Mouse (Mus musculus) heart, embryonic 15.5 days (tissue): ENCODE data around the gene Mpz. TPM values are rescaled to one million over a fixed set of nuclear protein-coding genes. Genes with fewer than 3 reads are reported as not detected.

Source experiments
- ATAC-seq: fragments of 200-750 bp; cut with Nextera tagmentation; replicated peaks from 2 replicates; pipeline ENCODE4 v1.8.0; 2017; ENCODE audit warnings: low read depth, moderate TSS enrichment; ENCODE audit not compliant: insufficient number of reproducible peaks, insufficient read depth, low FRiP score
- H3K27ac ChIP-seq: fragments of 300-500 bp; sonication (generic); 2 replicates; pipeline ENCODE4 v1.5.1; 2015; ENCODE audit warnings: mild to moderate bottlenecking, inconsistent platforms
- H3K27me3 ChIP-seq: fragments of 300-500 bp; sonication (generic); 2 replicates; pipeline ENCODE4 v1.6.1; 2015; ENCODE audit warnings: inconsistent platforms
- H3K36me3 ChIP-seq: fragments of 300-500 bp; sonication (generic); 2 replicates; pipeline ENCODE4 v1.6.1; 2015; ENCODE audit warnings: mild to moderate bottlenecking, inconsistent platforms
- H3K4me1 ChIP-seq: fragments of 300-500 bp; sonication (generic); replicated peaks from 2 replicates; pipeline ENCODE4 v1.6.1; 2015; ENCODE audit warnings: inconsistent platforms
- H3K4me2 ChIP-seq: fragments of 300-500 bp; sonication (generic); 2 replicates; pipeline ENCODE4 v1.6.1; 2015; ENCODE audit warnings: inconsistent platforms, mild to moderate bottlenecking, moderate library complexity
- H3K4me3 ChIP-seq: fragments of 300-500 bp; sonication (generic); 2 replicates; pipeline ENCODE4 v1.5.1; 2015; ENCODE audit warnings: mild to moderate bottlenecking, inconsistent platforms
- H3K9ac ChIP-seq: fragments of 300-500 bp; sonication (generic); 2 replicates; pipeline ENCODE4 v1.6.1; 2015; ENCODE audit warnings: mild to moderate bottlenecking, inconsistent platforms
- H3K9me3 ChIP-seq: fragments of 300-500 bp; sonication (generic); replicated peaks from 2 replicates; pipeline ENCODE4 v1.6.1; 2016; ENCODE audit warnings: inconsistent platforms
- WGBS: fragments of 180-500 bp; shearing (Covaris S2); methylation state at CpG from one replicate; pipeline ENCODE4 v1.1.7; 2015; ENCODE audit warnings: mixed read lengths; 5-methylcytosine and 5-hydroxymethylcytosine counted together
- polyA plus RNA-seq: library from polyadenylated mRNA; unstranded; fragments of >200 nt; fragmentation: Nextera tagmentation; extraction: Ambion mirVana; gene quantifications from 2 replicates; pipeline ENCODE4 v1.2.1, GENCODE M21; 2015

Mpz gene
- polyA plus RNA-seq, 1 experiment from 2014 or later: 0.63 TPM

GRCm38 (mm10) chr1:171203471-171204248 is 53.1 kb downstream of the Mpz start:
- ATAC-seq: no peak
- no peak overlapping the region for H3K4me3 ChIP-seq
- 55% methylated on average over 9 of the region's 11 CpGs for WGBS

GRCm38 (mm10) chr1:171204249-171204644 is 53.7 kb downstream of the Mpz start:
- Histone ChIP-seq H3K27me3 (no peaks in the 10 kb centered on the region), H3K36me3 (no peaks in the 10 kb centered on the region), H3K4me3 (no peak overlapping the region), H3K4me2 (no peak overlapping the region), H3K9ac (no peak overlapping the region), H3K4me1 (no peaks in the 10 kb centered on the region), H3K9me3 (no peaks in the 10 kb centered on the region), H3K27ac (no peak overlapping the region)
- WGBS: 58% methylated on average over 7 of the region's 7 CpGs
- ATAC-seq: no peak

More at GRCm38 (mm10) chr1:171203471-171204248, 53.1 kb downstream of the Mpz start:
- no peaks in the 10 kb centered on the region for H3K36me3 ChIP-seq
- H3K4me1 ChIP-seq: no peaks in the 10 kb centered on the region
- H3K27me3 ChIP-seq: no peaks in the 10 kb centered on the region
- no peaks in the 10 kb centered on the region for H3K9me3 ChIP-seq
- no peak overlapping the region for H3K27ac ChIP-seq
- no peak overlapping the region for H3K4me2 ChIP-seq
- H3K9ac ChIP-seq: no peak overlapping the region

- no peaks in the 10 kb centered on the region for H3K36me3 ChIP-seq
- H3K4me2 ChIP-seq: no peak overlapping the region
- H3K4me1 ChIP-seq: no peaks in the 10 kb centered on the region
- 63% methylated on average over 6 of the region's 6 CpGs for WGBS
- no peaks in the 10 kb centered on the region for H3K9me3 ChIP-seq
- no peaks in the 10 kb centered on the region for H3K27me3 ChIP-seq
- H3K4me3 ChIP-seq: no peak overlapping the region
- H3K27ac ChIP-seq: no peak overlapping the region
- no peak overlapping the region for H3K9ac ChIP-seq
- no peak for ATAC-seq
These were observed 55.4 kb downstream of the Mpz start for GRCm38 (mm10) chr1:171205704-171206493.

GRCm38 (mm10) chr1:171209409-171209808 is 58.9 kb downstream of the Mpz start:
- H3K4me1 ChIP-seq: no peaks in the 10 kb centered on the region
- no peak overlapping the region for H3K4me3 ChIP-seq
- H3K27me3 ChIP-seq: no peaks in the 10 kb centered on the region
- no peak overlapping the region for H3K9ac ChIP-seq
- no peak overlapping the region for H3K4me2 ChIP-seq
- no peak for ATAC-seq
- 6% methylated on average over 4 of the region's 4 CpGs for WGBS
- no peaks in the 10 kb centered on the region for H3K9me3 ChIP-seq
- H3K27ac ChIP-seq: no peak overlapping the region
- no peaks in the 10 kb centered on the region for H3K36me3 ChIP-seq

Other genes with a start within 250 kb of the Mpz start
- 0.14 TPM in 1 of 2 replicates, not detected in the other for gene Fcrlb, start 237.8 kb upstream of the Mpz start, polyA plus RNA-seq
- gene Fcrla, start 223.1 kb upstream of the Mpz start, polyA plus RNA-seq: 0.09 and 0.22 TPM in 2 replicates
- 1.2 and 2.9 TPM in 2 replicates for gene Fcgr2b, start 174.2 kb upstream of the Mpz start, polyA plus RNA-seq
- gene Fcgr4, start 131.8 kb upstream of the Mpz start, polyA plus RNA-seq: 1.1 and 1.4 TPM in 2 replicates
- gene Fcgr3, start 85.8 kb upstream of the Mpz start, polyA plus RNA-seq: 10.4 and 11.9 TPM in 2 replicates
- 2.7 and 3.5 TPM in 2 replicates for gene Cfap126, start 36.8 kb upstream of the Mpz start, polyA plus RNA-seq
- 525 and 563 TPM in 2 replicates for gene Sdhc, start 108 bp upstream of the Mpz start, polyA plus RNA-seq
- gene Pcp4l1, start 45.6 kb downstream of the Mpz start, polyA plus RNA-seq: 43.0 and 46.4 TPM in 2 replicates
- gene Nr1i3, start 63.3 kb downstream of the Mpz start, polyA plus RNA-seq: 0.33 and 0.35 TPM in 2 replicates
- 55.6 and 57.9 TPM in 2 replicates for gene Tomm40l, start 71.8 kb downstream of the Mpz start, polyA plus RNA-seq
- 9.2 and 43.9 TPM in 2 replicates for gene Apoa2, start 74.3 kb downstream of the Mpz start, polyA plus RNA-seq
- 28.0 and 44.6 TPM in 2 replicates for gene Fcer1g, start 83.7 kb downstream of the Mpz start, polyA plus RNA-seq
- gene Adamts4, start 99.7 kb downstream of the Mpz start, polyA plus RNA-seq: 5.2 and 6.0 TPM in 2 replicates
- gene Ndufs2, start 100.7 kb downstream of the Mpz start, polyA plus RNA-seq: 514 and 535 TPM in 2 replicates
- 44.4 and 56.4 TPM in 2 replicates for gene B4galt3, start 119.6 kb downstream of the Mpz start, polyA plus RNA-seq
- gene Ppox, start 130.5 kb downstream of the Mpz start, polyA plus RNA-seq: 32.7 and 47.2 TPM in 2 replicates
- 44.9 and 55.6 TPM in 2 replicates for gene Usp21, start 137.3 kb downstream of the Mpz start, polyA plus RNA-seq
- gene Ufc1, start 144.3 kb downstream of the Mpz start, polyA plus RNA-seq: 83.6 and 85.0 TPM in 2 replicates
- 33.9 and 37.7 TPM in 2 replicates for gene Dedd, start 178.4 kb downstream of the Mpz start, polyA plus RNA-seq
- 31.2 and 33.2 TPM in 2 replicates for gene Nit1, start 194.9 kb downstream of the Mpz start, polyA plus RNA-seq
- gene Pfdn2, start 195.0 kb downstream of the Mpz start, polyA plus RNA-seq: 77.2 and 91.0 TPM in 2 replicates
- gene Klhdc9, start 210.1 kb downstream of the Mpz start, polyA plus RNA-seq: 0.63 and 0.75 TPM in 2 replicates
- 0.26 and 1.2 TPM in 2 replicates for gene Nectin4, start 219.4 kb downstream of the Mpz start, polyA plus RNA-seq
- gene Arhgap30, start 238.2 kb downstream of the Mpz start, polyA plus RNA-seq: 1.00 and 5.3 TPM in 2 replicates